Mouse (Mus musculus) olfactory bulb, adult 2 months (tissue): Measurements from ENCODE around the gene Col4a4.

Experiments
- CTCF ChIP-seq: fragments of 200-500 bp; IDR thresholded peaks from 2 replicates; pipeline ENCODE4 v1.5.1; 2012; ENCODE audit warnings: low read depth, mild to moderate bottlenecking, low read length, moderate library complexity; ENCODE audit not compliant: insufficient read depth
- POLR2A ChIP-seq: fragments of 200-500 bp; IDR thresholded peaks from 2 replicates; pipeline ENCODE4 v1.6.1; 2012; ENCODE audit warnings: mild to moderate bottlenecking, low read depth, low read length, moderate library complexity; ENCODE audit not compliant: insufficient read depth

- TF ChIP-seq CTCF = no peak
- TF ChIP-seq POLR2A = no peak
These were observed 33.3 kb upstream of the Col4a4 start for GRCm38 (mm10) chr1:82619981-82620380.
